Mouse (Mus musculus): ENCODE measurements around the gene Trak2. TPM values are rescaled to one million over a fixed set of nuclear protein-coding genes. Genes with fewer than 3 reads are reported as not detected.
"Not testable (repeated sequence)": the region's sequence is repeated elsewhere in the genome, so short reads cannot be mapped to it uniquely, and the experiment has no call there.

Gene Trak2
- polyA plus RNA-seq, 1 experiment from 2014 or later = 15.7 TPM

GRCm38 (mm10) chr1:58971097-58971496 lies 2.1 kb downstream of the Trak2 start:
- H3K4me1 ChIP-seq (ENCODE audit: control insufficient read depth, insufficient read depth, low read length) = peaks cover 6% of the 10 kb centered on the region
- ATAC-seq (ENCODE audit: low FRiP score, low TSS enrichment) = no peak
- 93% methylated on average over 6 of the region's 6 CpGs for WGBS
- H3K27ac ChIP-seq (ENCODE audit: low read depth, low read length) = no peak overlapping the region
- no peak overlapping the region for H3K4me2 ChIP-seq (replicated peaks; ENCODE audit: low read depth, low read length)
- H3K4me3 ChIP-seq (ENCODE audit: low read length) = no peak overlapping the region
- H3K9me3 ChIP-seq (ENCODE audit: control insufficient read depth, low read length) = no peaks in the 10 kb centered on the region
- no peaks in the 10 kb centered on the region for H3K27me3 ChIP-seq (ENCODE audit: control insufficient read depth, insufficient read depth, low read length)
- no peak overlapping the region for H3K9ac ChIP-seq (ENCODE audit: low read depth, low read length)
- no peaks in the 10 kb centered on the region for H3K36me3 ChIP-seq (ENCODE audit: control insufficient read depth, insufficient read depth, low read length)

DNA sequence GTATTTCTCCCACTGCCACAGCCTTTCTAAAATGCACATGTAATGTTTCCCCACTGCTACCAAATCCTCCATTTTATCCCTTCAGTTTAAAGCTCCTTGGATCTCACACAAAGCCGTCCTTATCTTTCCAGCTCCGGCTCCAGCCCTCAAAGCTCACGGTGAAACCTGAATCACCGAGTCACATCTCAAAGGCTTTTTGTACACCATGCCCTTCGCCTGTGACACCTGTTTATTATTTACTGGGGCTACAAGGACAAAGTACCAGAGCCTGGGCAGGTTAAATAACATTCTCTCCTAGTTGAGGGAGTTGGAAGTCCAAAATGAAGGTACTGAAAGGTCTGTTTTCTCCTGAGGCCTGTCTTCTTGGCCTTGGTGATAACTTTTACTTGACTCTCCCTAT lies 3.2 kb downstream of the Trak2 start:
- no peaks in the 10 kb centered on the region for H3K9me3 ChIP-seq (ENCODE audit: control insufficient read depth, low read length)
- no peak for ATAC-seq (ENCODE audit: low FRiP score, low TSS enrichment)
- no peak overlapping the region for H3K4me3 ChIP-seq (ENCODE audit: low read length)
- no peak overlapping the region for H3K27ac ChIP-seq (ENCODE audit: low read depth, low read length)
- 72% methylated on average over 5 of the region's 5 CpGs for WGBS
- no peak overlapping the region for H3K4me2 ChIP-seq (replicated peaks; ENCODE audit: low read depth, low read length)
- peaks cover 6% of the 10 kb centered on the region for H3K4me1 ChIP-seq (ENCODE audit: control insufficient read depth, insufficient read depth, low read length)
- H3K27me3 ChIP-seq (ENCODE audit: control insufficient read depth, insufficient read depth, low read length) = no peaks in the 10 kb centered on the region
- no peaks in the 10 kb centered on the region for H3K36me3 ChIP-seq (ENCODE audit: control insufficient read depth, insufficient read depth, low read length)
- no peak overlapping the region for H3K9ac ChIP-seq (ENCODE audit: low read depth, low read length)

DNA sequence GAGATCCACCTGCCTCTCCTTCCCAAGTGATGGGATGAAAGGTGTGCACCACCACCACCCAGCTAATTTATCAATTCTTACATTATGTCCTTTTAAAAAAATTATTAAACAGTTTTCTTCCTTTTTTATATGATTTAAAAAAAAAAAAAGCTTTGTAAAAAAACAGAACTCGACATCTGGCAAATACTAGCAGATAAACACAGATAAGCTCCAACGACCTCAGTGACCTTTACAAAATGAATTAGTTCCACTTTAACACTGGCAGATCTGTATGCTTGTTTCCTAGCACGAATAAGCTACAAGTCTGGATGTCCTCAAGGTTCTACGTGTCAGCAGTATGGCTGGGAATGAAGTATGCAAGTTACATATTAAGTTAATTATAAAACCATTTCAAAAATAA lies 5.7 kb downstream of the Trak2 start:
- H3K9me3 ChIP-seq (ENCODE audit: control insufficient read depth, low read length) = no peaks in the 10 kb centered on the region
- H3K36me3 ChIP-seq (ENCODE audit: control insufficient read depth, insufficient read depth, low read length) = no peaks in the 10 kb centered on the region
- 61% methylated on average over 4 of the region's 4 CpGs for WGBS
- no peak for ATAC-seq (ENCODE audit: low FRiP score, low TSS enrichment)
- no peak overlapping the region for H3K4me3 ChIP-seq (ENCODE audit: low read length)
- no peak overlapping the region for H3K27ac ChIP-seq (ENCODE audit: low read depth, low read length)
- peaks cover 5% of the 10 kb centered on the region for H3K4me1 ChIP-seq (ENCODE audit: control insufficient read depth, insufficient read depth, low read length)
- no peak overlapping the region for H3K4me2 ChIP-seq (replicated peaks; ENCODE audit: low read depth, low read length)
- H3K9ac ChIP-seq (ENCODE audit: low read depth, low read length) = no peak overlapping the region
- H3K27me3 ChIP-seq (ENCODE audit: control insufficient read depth, insufficient read depth, low read length) = no peaks in the 10 kb centered on the region

GRCm38 (mm10) chr1:58962865-58963264 lies 10.4 kb downstream of the Trak2 start:
- H3K36me3 ChIP-seq (ENCODE audit: control insufficient read depth, insufficient read depth, low read length) = no peaks in the 10 kb centered on the region
- no peaks in the 10 kb centered on the region for H3K9me3 ChIP-seq (ENCODE audit: control insufficient read depth, low read length)
- H3K9ac ChIP-seq (ENCODE audit: low read depth, low read length) = no peak overlapping the region
- no peaks in the 10 kb centered on the region for H3K4me1 ChIP-seq (ENCODE audit: control insufficient read depth, insufficient read depth, low read length)
- H3K4me2 ChIP-seq (replicated peaks; ENCODE audit: low read depth, low read length) = no peak overlapping the region
- H3K27ac ChIP-seq (ENCODE audit: low read depth, low read length) = no peak overlapping the region
- H3K4me3 ChIP-seq (ENCODE audit: low read length) = no peak overlapping the region
- no peak for ATAC-seq (ENCODE audit: low FRiP score, low TSS enrichment)
- H3K27me3 ChIP-seq (ENCODE audit: control insufficient read depth, insufficient read depth, low read length) = no peaks in the 10 kb centered on the region

DNA sequence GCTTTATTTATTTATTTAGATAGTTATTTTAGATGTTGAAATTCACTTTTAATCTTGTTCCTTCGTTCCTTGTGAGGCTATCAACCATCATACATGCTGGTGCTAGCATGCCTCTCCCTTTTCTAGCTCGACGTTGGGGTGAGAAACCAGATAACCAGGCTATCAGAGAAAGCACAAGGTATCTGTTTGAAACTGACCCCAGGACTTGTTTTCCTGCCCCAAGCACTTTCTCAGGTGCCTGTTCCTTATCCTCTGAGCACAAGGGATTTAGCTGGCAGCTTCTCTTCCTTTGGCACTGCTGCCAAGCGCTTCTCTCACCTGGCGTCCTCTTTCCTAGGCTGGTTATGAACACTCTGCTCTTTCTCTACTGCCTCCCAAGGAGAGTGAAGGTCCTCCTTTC lies 10.8 kb downstream of the Trak2 start:
- H3K27ac ChIP-seq (ENCODE audit: low read depth, low read length) = no peak overlapping the region
- H3K9ac ChIP-seq (ENCODE audit: low read depth, low read length) = no peak overlapping the region
- no peak for ATAC-seq (ENCODE audit: low FRiP score, low TSS enrichment)
- H3K27me3 ChIP-seq (ENCODE audit: control insufficient read depth, insufficient read depth, low read length) = no peaks in the 10 kb centered on the region
- H3K4me1 ChIP-seq (ENCODE audit: control insufficient read depth, insufficient read depth, low read length) = no peaks in the 10 kb centered on the region
- no peak overlapping the region for H3K4me2 ChIP-seq (replicated peaks; ENCODE audit: low read depth, low read length)
- no peak overlapping the region for H3K4me3 ChIP-seq (ENCODE audit: low read length)
- H3K9me3 ChIP-seq (ENCODE audit: control insufficient read depth, low read length) = no peaks in the 10 kb centered on the region
- 92% methylated on average over 5 of the region's 5 CpGs for WGBS
- H3K36me3 ChIP-seq (ENCODE audit: control insufficient read depth, insufficient read depth, low read length) = no peaks in the 10 kb centered on the region

GRCm38 (mm10) chr1:58961152-58961893 lies 11.9 kb downstream of the Trak2 start:
- Histone ChIP-seq H3K4me2 (replicated peaks; ENCODE audit: low read depth, low read length) (no peak overlapping the region), H3K27ac (ENCODE audit: low read depth, low read length) (no peak overlapping the region), H3K9ac (ENCODE audit: low read depth, low read length) (no peak overlapping the region), H3K4me1 (ENCODE audit: control insufficient read depth, insufficient read depth, low read length) (0 out of 2 replicates have a peak, but pooled peaks cover under 1% of the 10 kb centered on the region), H3K36me3 (ENCODE audit: control insufficient read depth, insufficient read depth, low read length) (no peaks in the 10 kb centered on the region), H3K4me3 (ENCODE audit: low read length) (no peak overlapping the region), H3K27me3 (ENCODE audit: control insufficient read depth, insufficient read depth, low read length) (no peaks in the 10 kb centered on the region), H3K9me3 (ENCODE audit: control insufficient read depth, low read length) (no peaks in the 10 kb centered on the region)
- no peak for ATAC-seq (ENCODE audit: low FRiP score, low TSS enrichment)
- WGBS = 61% methylated on average over 12 of the region's 12 CpGs

- no peak overlapping the region for H3K4me3 ChIP-seq (ENCODE audit: low read length)
- no peaks in the 10 kb centered on the region for H3K27me3 ChIP-seq (ENCODE audit: control insufficient read depth, insufficient read depth, low read length)
- 78% methylated on average over 2 of the region's 2 CpGs for WGBS
- H3K27ac ChIP-seq (ENCODE audit: low read depth, low read length) = no peak overlapping the region
- H3K36me3 ChIP-seq (ENCODE audit: control insufficient read depth, insufficient read depth, low read length) = no peaks in the 10 kb centered on the region
- ATAC-seq (ENCODE audit: low FRiP score, low TSS enrichment) = no peak
- 0 out of 2 replicates have a peak, but pooled peaks cover 3% of the 10 kb centered on the region for H3K4me1 ChIP-seq (ENCODE audit: control insufficient read depth, insufficient read depth, low read length)
- H3K9me3 ChIP-seq (ENCODE audit: control insufficient read depth, low read length) = no peaks in the 10 kb centered on the region
- no peak overlapping the region for H3K4me2 ChIP-seq (replicated peaks; ENCODE audit: low read depth, low read length)
- H3K9ac ChIP-seq (ENCODE audit: low read depth, low read length) = no peak overlapping the region
Measured at GRCm38 (mm10) chr1:58959682-58960081, 13.5 kb downstream of the Trak2 start.

GRCm38 (mm10) chr1:58958789-58959526 lies 14.3 kb downstream of the Trak2 start:
- not testable (repeated sequence) for ATAC-seq (ENCODE audit: low FRiP score, low TSS enrichment); H3K27me3 ChIP-seq (ENCODE audit: control insufficient read depth, insufficient read depth, low read length); H3K4me2 ChIP-seq (replicated peaks; ENCODE audit: low read depth, low read length); H3K4me1 ChIP-seq (ENCODE audit: control insufficient read depth, insufficient read depth, low read length); H3K9me3 ChIP-seq (ENCODE audit: control insufficient read depth, low read length); H3K4me3 ChIP-seq (ENCODE audit: low read length); H3K36me3 ChIP-seq (ENCODE audit: control insufficient read depth, insufficient read depth, low read length); H3K27ac ChIP-seq (ENCODE audit: low read depth, low read length); H3K9ac ChIP-seq (ENCODE audit: low read depth, low read length)
- WGBS = 92% methylated on average over 16 of the region's 16 CpGs

GRCm38 (mm10) chr1:58957931-58958330 lies 15.3 kb downstream of the Trak2 start:
- no peaks in the 10 kb centered on the region for H3K36me3 ChIP-seq (ENCODE audit: control insufficient read depth, insufficient read depth, low read length)
- H3K4me1 ChIP-seq (ENCODE audit: control insufficient read depth, insufficient read depth, low read length) = 0 out of 2 replicates have a peak, but pooled peaks cover 3% of the 10 kb centered on the region
- 46% methylated on average over 2 of the region's 2 CpGs for WGBS
- no peaks in the 10 kb centered on the region for H3K9me3 ChIP-seq (ENCODE audit: control insufficient read depth, low read length)
- H3K9ac ChIP-seq (ENCODE audit: low read depth, low read length) = no peak overlapping the region
- H3K27me3 ChIP-seq (ENCODE audit: control insufficient read depth, insufficient read depth, low read length) = no peaks in the 10 kb centered on the region
- no peak overlapping the region for H3K4me2 ChIP-seq (replicated peaks; ENCODE audit: low read depth, low read length)
- ATAC-seq (ENCODE audit: low FRiP score, low TSS enrichment) = no peak
- H3K4me3 ChIP-seq (ENCODE audit: low read length) = no peak overlapping the region
- H3K27ac ChIP-seq (ENCODE audit: low read depth, low read length) = no peak overlapping the region

Measured in kidney, embryonic 14.5 days (tissue).